Mouse (Mus musculus) cerebellum, adult 8-10 months (tissue): ENCODE data around the gene Evi5.

Source experiments
- DNase-seq: peaks from one replicate; pipeline ENCODE4 v3.0.0; 2022

Evi5 gene

DNA sequence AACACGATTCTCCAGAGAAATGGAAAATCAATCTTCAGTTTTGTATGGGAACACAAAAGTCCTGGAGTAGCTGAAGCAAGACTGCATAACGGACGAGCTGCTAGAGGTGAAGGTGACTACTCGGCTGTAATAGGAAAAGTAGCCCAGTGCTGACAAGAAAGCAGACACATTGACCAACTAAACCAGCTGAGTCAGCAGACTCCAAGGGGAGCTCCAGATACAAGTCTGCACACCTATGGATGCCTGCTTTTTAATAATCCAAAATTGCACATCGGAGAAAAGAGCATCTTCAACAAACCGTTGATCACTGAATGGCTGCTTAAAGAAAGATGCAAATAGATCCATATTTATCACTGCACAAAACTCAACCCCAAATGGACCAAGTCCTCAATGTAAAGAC, 76.6 kb downstream of the Evi5 start:
- no peak for DNase-seq

DNA sequence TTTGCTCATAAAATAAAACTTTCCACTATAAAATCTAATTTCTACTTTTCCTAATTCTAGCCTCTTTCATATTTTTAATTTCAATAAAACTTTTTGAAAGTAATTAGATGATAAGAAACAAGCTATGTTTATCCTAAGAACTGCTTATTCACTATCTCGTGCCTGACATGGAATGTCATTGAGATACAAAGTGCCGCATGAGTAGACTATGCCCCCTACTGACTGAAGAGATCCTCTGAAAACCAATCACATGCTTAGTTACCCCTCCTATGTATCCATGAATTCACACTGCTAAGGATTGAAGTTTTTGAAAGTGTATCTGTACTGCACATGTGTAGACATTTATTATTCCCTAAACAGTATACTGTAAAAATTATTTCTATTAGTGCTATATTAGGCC, 81.0 kb downstream of the Evi5 start:
- no peak for DNase-seq

DNA sequence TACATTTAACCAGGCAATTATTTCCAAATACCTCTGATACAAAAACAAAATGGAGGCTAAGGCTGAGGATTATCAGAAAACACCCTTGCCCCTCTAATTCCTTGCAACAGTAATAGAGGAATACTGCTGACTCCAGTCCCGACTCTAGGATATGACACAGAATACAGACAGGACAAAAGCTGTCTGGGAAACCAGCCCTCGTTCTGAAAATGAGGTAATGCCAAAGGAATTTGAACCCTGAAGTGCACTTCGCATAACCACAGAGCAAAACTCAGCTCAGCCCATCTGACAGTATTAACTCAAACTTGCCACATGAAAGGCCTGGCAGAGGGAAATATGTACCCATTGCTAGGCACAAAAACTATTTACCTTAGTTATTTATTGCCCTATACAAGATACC, 81.6 kb downstream of the Evi5 start:
- DNase-seq, result no peak

DNA sequence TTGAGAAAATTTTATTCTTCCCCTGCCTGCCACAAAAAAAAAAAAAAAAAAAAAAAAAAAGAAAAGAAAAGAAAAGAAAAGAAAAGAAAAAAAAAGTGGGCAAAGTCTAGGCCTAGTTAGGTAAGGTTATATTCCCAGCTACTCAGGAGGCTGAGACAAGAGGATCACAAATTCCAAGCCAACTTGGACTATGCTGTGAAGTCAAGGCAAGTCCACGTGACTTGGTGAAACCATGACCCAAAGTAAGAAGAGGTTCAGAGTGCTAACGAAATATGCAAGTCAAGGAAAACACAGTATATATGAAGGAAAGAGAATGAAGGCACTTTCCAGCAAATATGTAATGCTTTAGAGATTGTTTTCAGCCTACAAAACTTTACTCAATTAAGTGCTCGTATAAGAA, 82.4 kb downstream of the Evi5 start:
- no peak for DNase-seq

DNA sequence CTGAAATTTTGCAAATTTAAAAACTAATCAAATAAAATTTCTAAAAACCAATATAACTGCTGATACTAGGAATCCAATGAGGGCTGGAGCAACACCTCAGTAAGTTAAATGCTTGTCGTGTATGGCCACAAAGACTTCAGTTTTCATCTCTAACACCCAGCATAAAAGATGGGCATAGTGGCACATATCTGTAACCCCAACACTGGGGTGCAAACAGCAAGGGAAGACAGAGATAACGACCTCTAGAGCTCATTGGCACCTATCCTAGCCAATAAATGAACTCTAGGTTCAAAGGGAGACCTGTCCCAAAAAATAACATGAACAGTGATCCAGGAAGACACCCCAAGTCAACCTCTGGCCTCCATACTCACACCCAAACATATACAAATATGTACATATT, 82.9 kb downstream of the Evi5 start:
- DNase-seq, result no peak

DNA sequence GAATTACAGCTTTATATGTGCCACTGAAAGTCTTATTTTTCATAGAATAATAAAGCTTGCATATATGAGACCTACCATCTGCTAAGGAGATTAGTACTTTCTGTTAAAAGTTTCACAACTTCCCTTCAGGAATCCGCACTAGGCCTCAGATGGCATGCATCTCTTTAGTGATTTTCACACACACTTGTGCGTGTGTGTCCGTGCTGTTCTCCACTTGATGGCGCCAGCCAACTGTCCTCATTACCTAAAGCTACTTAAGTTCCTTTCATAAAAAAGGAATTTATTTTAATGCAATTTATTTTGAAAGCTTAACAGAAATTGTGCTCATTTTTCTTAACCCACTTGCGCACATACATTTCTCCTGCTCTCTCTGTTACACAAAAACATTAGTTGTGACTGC, 85.4 kb downstream of the Evi5 start:
- DNase-seq, result no peak

DNA sequence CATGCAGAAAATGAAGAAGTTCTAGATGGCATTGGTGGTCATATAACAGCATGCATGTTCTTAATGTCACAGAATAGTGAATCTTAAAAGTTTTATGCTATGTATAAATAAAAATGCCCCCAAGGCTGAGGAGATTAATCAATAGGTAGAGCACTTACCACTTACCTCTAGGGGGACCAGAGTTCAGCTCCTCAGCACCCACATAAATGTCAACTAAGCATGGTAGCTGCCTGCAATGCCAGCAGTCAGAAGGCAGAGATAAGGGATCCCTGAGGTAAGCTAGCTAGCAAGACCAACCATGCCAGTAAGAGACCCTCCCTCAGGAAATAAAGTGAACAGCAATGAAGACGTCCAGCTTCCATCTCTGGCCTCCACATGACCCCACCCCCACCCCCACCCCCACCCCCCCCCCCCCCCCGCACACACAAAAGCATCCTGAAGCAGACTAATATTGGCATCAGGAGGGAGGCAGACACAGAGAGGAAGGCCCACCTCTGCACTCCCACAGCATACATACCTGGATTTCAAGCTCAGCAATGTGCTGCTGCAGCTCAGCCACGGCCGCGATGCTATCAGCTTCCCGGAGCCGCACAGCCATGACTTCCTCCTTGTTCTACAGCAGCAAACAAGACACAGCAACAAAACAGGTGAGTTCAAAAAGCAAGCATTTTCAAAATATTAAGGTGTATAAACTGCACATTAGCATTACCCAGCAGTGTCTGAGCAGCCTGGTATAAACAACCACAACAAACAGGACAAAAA, 87.0 kb downstream of the Evi5 start:
- no peak for DNase-seq

DNA sequence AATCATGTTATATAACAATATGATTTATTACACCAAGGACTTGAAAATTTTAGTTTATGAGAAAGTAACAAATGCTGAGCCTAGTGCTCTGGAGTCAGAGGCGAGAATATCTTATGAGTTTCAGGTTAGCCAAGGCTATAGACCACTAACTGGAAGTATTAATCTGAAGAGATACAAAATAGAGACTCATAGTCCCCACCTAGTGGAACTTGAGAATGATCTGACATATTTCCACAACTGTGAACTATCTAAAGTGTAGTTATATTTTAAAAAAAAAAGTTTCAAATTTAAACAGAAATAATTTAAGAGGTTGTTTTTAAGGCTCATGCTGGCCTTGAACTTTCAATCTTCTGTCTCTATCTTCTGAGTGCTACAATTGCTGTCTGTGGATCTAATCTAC, 92.5 kb downstream of the Evi5 start:
- no peak for DNase-seq

DNA sequence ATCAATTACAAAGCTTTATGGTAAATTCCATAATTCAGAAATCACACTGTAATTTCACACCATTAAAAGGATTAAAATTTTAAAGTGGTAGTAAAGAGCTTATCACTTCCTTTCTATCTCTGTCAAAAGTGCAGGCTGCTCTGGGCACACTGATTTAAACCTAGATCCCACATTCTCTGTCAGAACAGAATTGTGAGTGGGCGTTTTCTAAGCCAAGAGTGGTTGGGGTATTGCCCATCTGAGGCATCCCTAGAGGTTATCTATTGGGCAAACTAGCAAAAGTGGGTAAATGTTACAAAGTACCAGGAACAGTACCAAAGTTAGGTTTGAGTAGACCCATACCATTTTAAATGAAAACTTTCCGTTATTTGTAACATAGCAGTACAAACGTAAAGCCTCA, 96.1 kb downstream of the Evi5 start:
- DNase-seq, result no peak

DNA sequence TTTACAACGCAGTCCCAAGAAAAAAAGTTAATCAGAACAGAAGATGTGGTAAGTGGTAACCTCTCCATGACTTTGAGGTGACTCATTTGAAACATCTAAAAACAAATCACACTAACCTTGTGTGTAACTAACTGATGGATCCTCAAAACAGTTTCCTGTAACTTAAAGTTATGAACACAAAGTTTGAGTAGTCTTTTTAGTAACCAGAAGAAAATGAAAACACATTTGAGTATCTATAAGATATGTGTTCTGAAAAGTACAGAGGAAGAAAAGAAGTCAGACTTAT, 97.4 kb downstream of the Evi5 start:
- no peak for DNase-seq

DNA sequence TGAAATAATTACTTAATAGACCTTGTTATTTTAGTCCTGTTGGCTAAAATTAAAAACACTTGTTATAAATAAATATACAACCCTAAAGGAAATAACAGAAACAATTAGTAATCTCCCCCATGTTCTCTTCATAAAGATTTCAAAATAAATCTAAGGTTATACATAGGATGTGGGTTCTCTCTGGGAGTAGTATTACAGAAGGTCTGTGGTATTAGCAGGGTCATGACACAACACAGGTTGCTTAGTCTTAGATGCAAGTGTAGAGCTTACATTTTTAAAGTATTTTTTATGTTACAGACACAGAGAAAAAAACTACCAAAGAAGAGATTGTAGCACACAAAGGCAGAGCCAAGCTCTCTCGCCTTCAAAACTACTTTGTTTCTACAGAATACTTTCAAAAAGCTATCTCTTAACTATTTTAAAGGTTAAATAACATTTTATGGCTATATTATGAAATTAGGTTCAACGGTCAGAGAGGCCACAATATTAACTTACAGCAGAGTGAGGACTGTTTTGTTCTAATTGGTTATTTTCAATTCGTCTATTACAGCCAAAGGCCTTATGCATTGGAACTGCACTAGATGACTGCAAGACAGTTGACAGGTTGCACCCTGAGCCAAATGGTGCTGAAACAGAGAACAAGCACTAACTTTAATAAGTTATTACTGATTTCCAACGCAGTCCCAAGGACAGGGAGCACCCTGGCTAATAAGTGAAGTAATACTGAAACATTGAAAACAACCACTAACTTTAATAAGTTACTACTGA, 97.9 kb downstream of the Evi5 start:
- no peak for DNase-seq

DNA sequence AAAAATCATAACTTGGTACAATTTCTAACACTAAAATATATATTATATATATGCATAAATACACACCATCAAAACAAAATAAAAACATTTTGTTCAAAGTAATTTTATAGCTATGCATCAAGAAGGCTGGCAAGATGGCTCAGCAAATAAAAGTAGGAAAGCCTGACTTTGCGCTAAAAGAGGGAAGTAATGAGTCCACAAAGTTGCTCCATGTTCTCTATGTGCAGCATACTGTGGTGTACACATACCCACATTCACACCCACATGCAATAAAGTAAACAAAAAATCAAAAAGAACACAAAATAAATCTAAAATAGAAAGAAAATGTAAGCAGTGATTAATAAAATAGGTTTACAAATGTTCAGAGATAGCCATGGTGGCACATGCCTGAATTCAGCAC, 99.0 kb downstream of the Evi5 start:
- DNase-seq, result no peak

DNA sequence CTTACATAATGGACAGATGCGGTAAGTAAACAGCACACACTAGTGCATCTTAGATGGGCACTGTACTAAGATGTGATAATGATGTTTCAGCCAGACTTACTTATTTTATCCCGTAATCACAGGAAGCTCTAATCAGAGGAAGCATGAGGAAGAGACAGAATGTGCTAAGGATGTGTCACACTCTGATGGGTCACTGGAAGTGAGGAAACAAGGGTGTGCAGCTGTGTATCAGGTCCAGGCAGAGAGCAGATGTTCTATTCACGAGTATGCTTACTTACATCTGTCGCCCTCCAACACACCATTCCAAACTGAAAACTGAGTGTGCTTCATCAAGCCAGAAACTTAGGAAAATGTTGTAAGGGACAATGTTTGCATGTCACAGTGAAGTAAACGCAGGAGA, 102.9 kb downstream of the Evi5 start:
- no peak for DNase-seq

DNA sequence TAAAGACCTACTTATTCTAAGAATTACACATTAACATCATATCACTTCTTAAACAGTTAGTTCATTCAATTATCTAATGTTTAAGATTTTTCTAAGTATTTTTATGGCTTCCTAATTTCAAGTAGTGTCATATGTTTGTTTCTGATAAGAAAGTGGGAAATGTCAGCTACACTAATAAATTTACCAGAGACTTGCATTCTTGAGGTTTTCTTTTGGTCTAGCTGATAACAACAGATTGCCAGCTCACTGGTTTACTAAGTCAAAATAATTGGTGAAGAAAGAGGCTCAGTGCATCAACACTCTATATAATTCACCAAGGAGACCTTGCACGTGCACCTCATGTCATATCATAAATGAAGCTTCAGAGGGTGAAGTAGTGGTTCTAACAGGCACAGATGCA, 106.7 kb downstream of the Evi5 start:
- DNase-seq, result no peak

DNA sequence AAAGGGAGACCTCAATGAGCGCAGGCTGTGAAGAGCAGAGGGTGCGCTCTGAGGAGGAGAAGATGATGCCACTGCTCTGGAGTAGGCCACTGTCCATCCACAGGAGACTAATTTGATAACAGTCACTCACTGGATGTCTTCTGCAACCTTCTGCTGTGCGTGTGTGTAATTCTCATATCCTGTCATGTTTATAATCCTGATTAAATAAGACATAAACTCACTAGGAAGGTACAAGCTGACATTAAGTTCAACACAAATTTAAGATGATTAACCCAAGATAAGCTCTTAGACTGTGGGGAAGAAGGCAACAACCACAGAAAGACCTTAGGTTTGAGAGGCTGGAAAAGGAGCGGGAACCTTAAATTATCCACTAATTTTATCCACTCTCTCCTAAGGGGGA, 109.0 kb downstream of the Evi5 start:
- no peak for DNase-seq

DNA sequence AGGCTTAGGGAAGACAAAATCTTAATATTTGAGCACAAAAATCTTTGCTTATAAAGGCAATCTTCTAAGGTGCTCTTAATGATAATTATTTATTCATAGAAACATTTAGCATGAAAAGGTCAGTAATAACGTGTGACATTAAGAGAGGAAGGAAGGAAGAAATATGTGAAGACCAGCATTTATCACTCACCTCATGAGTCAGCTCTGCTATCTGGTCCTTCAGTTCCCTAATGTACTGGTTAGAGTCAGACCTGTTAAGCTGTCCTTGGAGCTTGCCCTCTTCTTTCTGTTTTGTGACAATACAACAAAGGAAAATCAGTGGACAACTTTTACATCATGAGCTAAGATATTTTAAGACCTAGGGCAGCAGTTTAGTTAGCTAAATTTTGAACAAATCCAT, 110.4 kb downstream of the Evi5 start:
- no peak for DNase-seq

DNA sequence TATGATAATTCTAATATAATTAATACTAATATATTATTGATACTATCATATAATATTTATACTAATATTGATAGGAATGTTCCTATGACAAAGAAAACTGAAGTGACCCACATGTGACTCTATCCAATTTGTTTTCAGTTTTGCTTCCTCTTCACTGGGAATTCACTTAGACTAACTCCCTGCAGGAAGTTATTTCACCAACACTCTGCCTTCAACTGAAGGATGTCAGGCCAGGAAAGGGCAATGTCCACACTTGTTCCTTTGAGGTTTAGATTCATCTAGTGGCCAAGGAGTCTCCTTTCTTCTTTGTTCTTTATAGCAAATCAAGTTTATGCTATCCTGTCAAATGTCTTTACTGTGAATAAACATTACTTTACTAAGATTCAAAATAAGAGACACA, 111.2 kb downstream of the Evi5 start:
- no peak for DNase-seq

DNA sequence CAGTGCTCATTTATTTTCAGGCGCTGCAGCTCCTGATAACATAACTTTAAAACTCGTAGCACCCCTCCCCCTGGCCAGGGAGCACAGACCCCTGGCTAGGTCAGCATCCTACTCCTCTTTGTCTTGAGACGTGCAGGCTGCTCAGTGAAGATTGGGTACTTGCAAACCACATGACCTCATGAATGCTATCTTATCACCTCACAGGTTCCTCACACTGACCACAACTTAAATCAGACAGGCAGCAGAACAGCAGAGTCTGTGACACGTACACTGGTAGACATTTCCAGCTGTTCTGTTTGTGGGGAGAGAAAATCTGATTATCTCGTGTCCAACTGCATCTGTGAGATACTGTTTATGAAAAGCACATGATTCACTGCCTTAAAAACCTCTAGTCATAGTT, 115.8 kb downstream of the Evi5 start:
- DNase-seq, result no peak

DNA sequence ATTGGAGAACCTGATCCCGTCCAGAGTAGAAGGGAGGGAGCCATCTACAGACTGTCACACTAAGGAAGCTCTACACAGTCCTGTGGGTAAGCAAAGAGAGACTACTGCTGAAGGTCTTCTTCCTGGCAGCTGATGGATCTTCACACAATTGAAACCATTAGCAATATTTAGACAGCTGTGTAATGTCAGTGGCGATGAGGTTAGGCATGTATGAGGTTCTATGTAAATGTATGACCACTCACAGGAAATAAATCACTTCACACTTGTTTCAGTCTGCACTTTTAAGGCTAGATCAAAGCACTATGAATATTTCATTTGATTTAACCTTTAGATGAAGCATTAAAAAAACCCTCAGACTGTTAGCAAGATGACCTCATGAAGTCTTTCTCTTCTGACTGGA, 118.8 kb downstream of the Evi5 start:
- no peak for DNase-seq

DNA sequence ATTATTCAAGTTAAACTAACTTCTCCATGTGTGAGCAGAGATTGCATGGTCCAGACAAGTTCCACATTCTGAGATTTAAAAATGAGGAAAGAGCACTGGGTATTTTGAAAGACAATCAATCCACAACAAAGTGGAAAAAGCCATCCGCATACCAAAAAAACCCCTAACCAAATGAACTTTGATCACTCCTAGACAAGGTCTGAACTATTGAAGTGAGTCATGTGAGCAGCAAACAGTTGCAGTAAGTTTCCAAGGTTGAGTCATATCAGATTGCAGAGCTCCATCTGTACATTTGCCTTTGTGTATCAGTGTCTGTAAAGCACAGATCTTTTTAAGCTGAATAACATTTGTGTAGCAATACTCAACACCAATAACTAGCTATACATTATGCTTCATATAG, 120.2 kb downstream of the Evi5 start:
- no peak for DNase-seq

DNA sequence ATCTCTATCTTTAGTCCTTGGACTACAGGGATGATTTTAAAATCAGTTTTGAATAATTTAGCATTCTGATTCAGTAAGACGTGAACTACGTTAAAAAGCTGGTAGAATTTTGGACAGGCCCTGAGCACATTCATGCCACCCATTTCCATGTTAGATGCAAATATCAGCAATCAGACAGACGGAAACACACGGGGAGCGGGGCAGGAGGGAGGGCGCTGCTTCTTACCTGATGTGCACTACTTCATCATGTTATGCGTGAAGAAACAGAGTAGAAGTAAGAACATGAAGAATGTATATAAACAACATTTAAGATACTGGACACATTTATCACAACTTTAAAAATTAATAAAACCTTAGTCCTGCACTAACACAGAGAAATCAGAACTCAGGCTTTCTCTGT, 121.3 kb downstream of the Evi5 start:
- no peak for DNase-seq

DNA sequence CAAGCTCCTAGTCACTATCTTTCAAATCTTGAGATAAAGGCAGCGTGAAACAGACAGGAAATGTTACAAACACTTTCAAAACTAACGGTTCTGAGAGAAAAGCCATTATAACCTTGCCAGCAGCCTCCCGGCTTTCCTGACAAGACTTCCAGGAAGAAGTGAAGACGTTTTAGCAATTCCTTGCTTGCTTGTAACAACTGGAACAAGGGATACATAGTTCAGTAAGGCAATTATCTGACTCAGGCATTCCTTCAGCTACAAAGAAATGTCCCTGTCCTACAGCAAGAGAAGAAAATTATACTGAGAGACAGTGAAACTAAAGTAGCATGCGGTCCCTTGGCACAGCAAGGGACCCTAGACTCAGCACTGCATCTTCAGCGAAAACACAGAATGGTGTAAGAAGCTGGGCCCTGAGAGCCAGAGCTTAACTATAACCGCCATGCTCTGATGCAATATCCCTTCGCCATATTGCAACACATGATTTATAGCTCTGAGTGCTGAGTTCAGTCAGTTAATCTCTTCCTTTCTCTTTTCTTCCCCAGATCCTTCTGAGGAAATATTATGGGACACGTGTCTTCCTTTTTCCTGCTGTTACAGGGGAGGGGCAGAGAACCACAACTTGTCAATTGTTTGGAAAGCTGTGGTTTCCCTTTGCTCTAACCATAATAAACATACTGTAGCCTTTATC, 125.5 kb downstream of the Evi5 start:
- no peak for DNase-seq

DNA sequence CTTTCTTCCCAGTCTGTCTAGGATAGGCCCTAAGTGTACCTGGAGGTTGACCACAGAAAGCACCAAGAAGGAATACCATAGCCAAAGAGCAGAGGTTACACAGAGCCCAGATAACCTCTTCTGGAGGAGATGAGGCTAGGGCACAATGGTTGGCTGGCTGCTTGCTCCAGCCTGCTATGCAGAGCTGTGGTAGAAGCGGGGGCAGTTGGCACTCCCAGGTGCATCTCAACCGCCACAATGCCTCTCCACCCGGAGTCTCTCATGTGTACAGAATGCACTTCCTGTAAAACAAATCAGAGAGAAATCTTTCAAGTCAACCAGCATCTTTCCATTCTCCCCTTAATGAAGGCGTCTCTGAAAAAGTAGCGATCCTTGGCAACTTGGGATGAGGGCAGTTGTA, 135.9 kb downstream of the Evi5 start:
- no peak for DNase-seq

DNA sequence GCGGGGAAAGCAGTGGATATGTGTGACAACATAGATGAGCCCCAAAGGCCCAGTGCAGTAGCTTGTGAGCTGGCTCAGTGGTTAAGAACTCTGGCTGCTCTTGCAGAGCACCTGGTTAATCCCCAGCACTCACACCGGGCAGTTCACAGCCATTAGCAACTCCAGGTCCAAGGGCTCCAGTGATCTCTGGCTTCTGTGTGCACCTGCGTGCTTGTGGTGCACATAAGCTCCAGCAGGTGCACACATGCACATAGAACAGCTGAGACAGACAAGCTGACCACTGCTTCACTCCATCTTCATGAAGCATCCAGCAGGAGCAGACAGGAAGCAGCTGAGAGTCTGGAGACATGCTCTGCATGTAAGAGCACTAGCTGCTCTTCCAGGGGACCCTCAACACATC, 136.6 kb downstream of the Evi5 start:
- no peak for DNase-seq

DNA sequence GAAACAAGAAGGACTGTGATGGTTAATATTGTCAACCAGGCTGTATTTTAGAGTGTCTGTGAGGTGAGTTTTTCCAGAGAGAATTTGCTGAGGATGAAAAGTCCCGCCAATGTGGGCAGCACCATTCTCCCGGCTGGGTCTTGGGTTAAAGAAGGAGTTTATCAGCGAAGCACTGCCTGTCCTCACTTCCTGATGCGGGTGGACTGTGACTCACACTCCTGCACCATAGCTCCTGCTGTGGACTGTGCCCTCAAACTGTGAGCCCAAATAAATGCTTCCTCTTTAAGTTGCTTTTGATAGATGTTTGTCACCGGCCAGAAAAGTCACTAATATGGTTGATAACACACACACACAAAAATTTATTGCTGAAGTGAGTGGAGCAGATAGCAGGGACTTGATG, 138.7 kb downstream of the Evi5 start:
- no peak for DNase-seq
